Mouse (Mus musculus) embryonic fibroblast, embryonic 13.5 days (primary cell): Measurements from ENCODE around the gene Gm6882. TPM values are rescaled to one million over a fixed set of nuclear protein-coding genes. Genes with fewer than 3 reads are reported as not detected.
"Not testable (repeated sequence)": the region's sequence is repeated elsewhere in the genome, so short reads cannot be mapped to it uniquely, and the experiment has no call there.

Experiments
- H3K27ac ChIP-seq: 2 replicates; pipeline ENCODE4 v1.5.1; 2012; ENCODE audit warnings: low read length, control low read depth, inconsistent platforms; ENCODE audit not compliant: insufficient read depth
- H3K4me1 ChIP-seq: 2 replicates; pipeline ENCODE4 v1.6.1; 2011; ENCODE audit warnings: low read length; ENCODE audit not compliant: control insufficient read depth, insufficient read depth
- H3K4me3 ChIP-seq: 2 replicates; pipeline ENCODE4 v1.5.1; 2011; ENCODE audit warnings: mild to moderate bottlenecking, control low read depth, low read length; ENCODE audit not compliant: insufficient read depth
- polyA plus RNA-seq: library from polyadenylated mRNA; stranded (reverse); fragments of >200 nt; gene quantifications from 2 replicates; pipeline ENCODE4 v1.2.4, GENCODE M21; 2011; ENCODE audit warnings: low read depth; ENCODE audit not compliant: missing spikeins, insufficient read length

Gene Gm6882
- polyA plus RNA-seq: not detected in 2 replicates

DNA sequence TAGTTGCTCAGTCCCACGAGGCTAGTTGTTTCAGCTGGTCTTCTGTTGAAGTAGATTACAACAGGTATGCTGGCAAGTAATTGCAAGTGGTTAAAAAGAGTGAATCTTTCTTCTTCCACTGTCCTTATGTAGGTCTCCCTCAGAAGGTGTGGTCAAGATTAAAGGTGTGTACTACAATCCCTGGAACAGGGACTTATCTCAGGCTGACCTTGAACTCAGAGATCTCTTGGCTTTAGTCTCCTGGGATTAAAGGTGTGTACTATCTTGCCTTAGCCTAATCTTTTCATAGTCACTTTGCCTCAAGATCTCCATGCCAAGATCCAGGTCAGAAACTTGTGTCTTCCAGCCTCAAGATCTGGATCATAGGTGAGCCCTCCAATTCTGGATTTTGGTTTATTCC, at the start of gene Gm6882:
Gene Gm6882, minus strand, starts transcription at position 101 of the 400 bp plus-strand sequence.
- H3K4me3 ChIP-seq, H3K4me1 ChIP-seq, H3K27ac ChIP-seq: not testable (repeated sequence)

Other genes starting within 250 kb of the Gm6882 start
- gene Gm5157, start 242.3 kb downstream of the Gm6882 start, polyA plus RNA-seq: not detected in 2 replicates
- not detected in 2 replicates for gene Vmn1r124, start 172.1 kb downstream of the Gm6882 start, polyA plus RNA-seq
- gene Vmn1r125, start 160.6 kb downstream of the Gm6882 start, polyA plus RNA-seq: not detected in 2 replicates
- gene Vmn1r126, start 131.3 kb downstream of the Gm6882 start, polyA plus RNA-seq: not detected in 2 replicates
- gene Vmn1r127, start 112.9 kb downstream of the Gm6882 start, polyA plus RNA-seq: not detected in 2 replicates
- not detected in 2 replicates for gene Vmn1r128, start 83.4 kb downstream of the Gm6882 start, polyA plus RNA-seq
- gene Vmn1r129, start 71.5 kb downstream of the Gm6882 start, polyA plus RNA-seq: not detected in 2 replicates
- gene Vmn1r130, start 79.0 kb upstream of the Gm6882 start, polyA plus RNA-seq: not detected in 2 replicates
- not detected in 2 replicates for gene Vmn1r131, start 113.3 kb upstream of the Gm6882 start, polyA plus RNA-seq
- not detected in 2 replicates for gene Vmn1r132, start 181.3 kb upstream of the Gm6882 start, polyA plus RNA-seq